Mouse (Mus musculus) olfactory bulb, adult 2 months (tissue): ENCODE data around the gene Camk2g.

Source experiments
- CTCF ChIP-seq: fragments of 200-500 bp; IDR thresholded peaks from 2 replicates; pipeline ENCODE4 v1.5.1; 2012; ENCODE audit warnings: low read depth, mild to moderate bottlenecking, low read length, moderate library complexity; ENCODE audit not compliant: insufficient read depth
- POLR2A ChIP-seq: fragments of 200-500 bp; IDR thresholded peaks from 2 replicates; pipeline ENCODE4 v1.6.1; 2012; ENCODE audit warnings: mild to moderate bottlenecking, low read depth, low read length, moderate library complexity; ENCODE audit not compliant: insufficient read depth

DNA sequence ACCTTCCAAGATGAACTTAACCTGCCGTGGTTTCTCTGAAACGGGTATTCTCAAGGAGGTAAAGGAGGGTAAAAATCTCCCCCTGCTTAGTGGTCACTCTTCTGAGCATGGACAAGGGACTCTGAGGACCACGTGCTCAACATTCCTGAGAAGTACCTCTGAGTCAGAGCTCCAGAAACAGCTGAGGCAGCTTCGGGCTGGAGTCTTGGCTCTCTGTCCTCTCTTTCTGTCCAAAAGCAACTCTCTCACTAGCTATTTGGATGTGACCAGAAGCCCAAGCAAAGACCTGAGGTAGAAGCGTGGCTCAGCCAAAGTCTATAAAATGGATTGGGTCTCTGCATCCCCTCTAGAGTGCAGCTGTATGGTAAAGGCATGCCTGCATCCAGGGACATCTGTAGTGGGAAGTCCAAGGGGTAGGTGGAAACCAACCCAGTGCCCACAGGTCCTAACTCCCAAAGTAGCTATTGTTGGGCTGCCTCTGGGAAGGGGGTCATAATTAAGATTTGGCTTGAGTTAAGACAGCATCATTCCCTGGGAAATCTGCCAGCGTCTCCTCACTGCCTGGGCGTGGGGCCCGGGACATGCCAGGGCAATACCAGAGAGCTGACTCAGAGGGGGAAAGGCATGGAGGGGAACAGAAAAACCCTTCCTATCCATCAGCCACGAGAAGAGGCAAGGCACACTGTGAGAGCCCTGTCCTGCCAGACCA is 11.2 kb upstream of the Camk2g start:
- TF ChIP-seq POLR2A = no peak
- no peak for TF ChIP-seq CTCF
